Mouse (Mus musculus) hindbrain, embryonic 16.5 days (tissue): ENCODE measurements around the gene Clns1a. TPM values are rescaled to one million over a fixed set of nuclear protein-coding genes. Genes with fewer than 3 reads are reported as not detected.

Experiments
- ATAC-seq: fragments of 200-750 bp; cut with Nextera tagmentation; 2 replicates; pipeline ENCODE4 v1.8.0; 2017; ENCODE audit warnings: moderate TSS enrichment, moderate library complexity
- H3K27ac ChIP-seq: fragments of 300-500 bp; sonication (generic); 2 replicates; pipeline ENCODE4 v1.5.1; 2014; ENCODE audit warnings: low read depth, mild to moderate bottlenecking, control low read depth, low read length, moderate library complexity
- H3K27me3 ChIP-seq: fragments of 300-500 bp; sonication (generic); replicated peaks from 2 replicates; pipeline ENCODE4 v1.6.1; 2014; ENCODE audit warnings: low read length; ENCODE audit not compliant: control insufficient read depth, insufficient read depth
- H3K36me3 ChIP-seq: fragments of 300-500 bp; sonication (generic); 2 replicates; pipeline ENCODE4 v1.6.1; 2014; ENCODE audit warnings: mild to moderate bottlenecking, low read length, moderate library complexity, mixed read lengths; ENCODE audit not compliant: control insufficient read depth, insufficient read depth
- H3K4me1 ChIP-seq: fragments of 300-500 bp; sonication (generic); 2 replicates; pipeline ENCODE4 v1.6.1; 2014; ENCODE audit warnings: low read depth, low read length; ENCODE audit not compliant: control insufficient read depth, insufficient read depth
- H3K4me2 ChIP-seq: fragments of 300-500 bp; sonication (generic); 2 replicates; pipeline ENCODE4 v1.6.1; 2014; ENCODE audit warnings: mild to moderate bottlenecking, low read length, control low read depth, moderate library complexity
- H3K4me3 ChIP-seq: fragments of 300-500 bp; sonication (generic); 2 replicates; pipeline ENCODE4 v1.5.1; 2014; ENCODE audit warnings: mild to moderate bottlenecking, low read length, control low read depth, moderate library complexity
- H3K9ac ChIP-seq: fragments of 300-500 bp; sonication (generic); 2 replicates; pipeline ENCODE4 v1.6.1; 2014; ENCODE audit warnings: low read depth, mild to moderate bottlenecking, control low read depth, low read length, moderate library complexity
- H3K9me3 ChIP-seq: fragments of 300-500 bp; sonication (generic); 2 replicates; pipeline ENCODE4 v1.6.1; 2014; ENCODE audit warnings: mild to moderate bottlenecking, low read length, moderate library complexity; ENCODE audit not compliant: control insufficient read depth
- WGBS: fragments of 180-500 bp; shearing (Covaris S2); extraction: QIAGEN DNeasy Blood & Tissue Kit; methylation state at CpG from one replicate; pipeline ENCODE4 v1.1.7; 2014; 5-methylcytosine and 5-hydroxymethylcytosine counted together
- polyA plus RNA-seq: library from polyadenylated mRNA; unstranded; fragments of >200 nt; fragmentation: Nextera tagmentation; extraction: Ambion mirVana; gene quantifications from 2 replicates; pipeline ENCODE4 v1.2.1, GENCODE M21; 2015

Clns1a gene
- polyA plus RNA-seq, 1 experiment from 2014 or later, result 184 TPM

GRCm38 (mm10) chr7:97722278-97722918 lies 26.0 kb downstream of the Clns1a start:
- no peak overlapping the region for H3K27ac ChIP-seq
- H3K36me3 ChIP-seq, result peaks cover 8% of the 10 kb centered on the region
- no peak overlapping the region for H3K4me3 ChIP-seq
- no peaks in the 10 kb centered on the region for H3K9me3 ChIP-seq
- WGBS, result 93% methylated on average over 7 of the region's 7 CpGs
- H3K27me3 ChIP-seq, result no peaks in the 10 kb centered on the region
- no peaks in the 10 kb centered on the region for H3K4me1 ChIP-seq
- no peak for ATAC-seq
- no peak overlapping the region for H3K9ac ChIP-seq
- H3K4me2 ChIP-seq, result no peak overlapping the region

GRCm38 (mm10) chr7:97723646-97724538 lies 27.5 kb downstream of the Clns1a start:
- Histone ChIP-seq H3K27me3 (no peaks in the 10 kb centered on the region), H3K4me1 (peaks cover 3% of the 10 kb centered on the region; the same call in 1 of the 2 replicates), H3K9me3 (no peaks in the 10 kb centered on the region), H3K4me2 (no peak overlapping the region), H3K4me3 (no peak overlapping the region), H3K36me3 (peaks cover 3% of the 10 kb centered on the region), H3K9ac (no peak overlapping the region), H3K27ac (no peak overlapping the region)
- 87% methylated on average over 11 of the region's 11 CpGs for WGBS
- ATAC-seq, result no peak

DNA sequence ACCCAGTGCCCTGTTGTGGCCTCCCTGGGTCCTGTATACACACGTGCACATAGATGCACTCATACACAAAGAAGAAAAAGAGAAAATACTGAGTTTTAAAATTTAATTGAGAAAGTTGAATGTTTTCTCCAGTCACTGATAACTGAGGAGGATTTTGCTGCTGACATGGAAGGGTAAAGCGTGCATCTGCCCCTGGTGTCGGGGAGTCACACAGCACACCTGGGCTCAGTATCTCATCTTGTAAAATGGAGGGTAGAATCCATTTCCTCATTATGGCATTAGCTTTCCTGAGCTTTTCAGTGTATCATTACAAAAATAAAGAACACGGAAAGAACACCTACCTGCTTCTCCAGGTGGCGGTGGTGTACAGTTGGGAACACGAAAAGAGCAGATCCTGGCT lies 29.0 kb downstream of the Clns1a start:
- Histone ChIP-seq H3K27me3 (no peaks in the 10 kb centered on the region), H3K9me3 (no peaks in the 10 kb centered on the region), H3K4me2 (no peak overlapping the region), H3K4me1 (peaks cover 8% of the 10 kb centered on the region; the same call in 1 of the 2 replicates), H3K4me3 (no peak overlapping the region), H3K9ac (no peak overlapping the region), H3K27ac (no peak overlapping the region), H3K36me3 (no peaks in the 10 kb centered on the region)
- WGBS, result 95% methylated on average over 6 of the region's 6 CpGs
- ATAC-seq, result no peak

GRCm38 (mm10) chr7:97726080-97726479 lies 29.6 kb downstream of the Clns1a start:
- no peak overlapping the region for H3K9ac ChIP-seq
- no peak overlapping the region for H3K4me2 ChIP-seq
- 88% methylated on average over 7 of the region's 7 CpGs for WGBS
- ATAC-seq, result no peak
- H3K9me3 ChIP-seq, result no peaks in the 10 kb centered on the region
- H3K4me1 ChIP-seq, result peaks cover 8% of the 10 kb centered on the region; the same call in 1 of the 2 replicates
- H3K4me3 ChIP-seq, result no peak overlapping the region
- no peak overlapping the region for H3K27ac ChIP-seq
- H3K27me3 ChIP-seq, result no peaks in the 10 kb centered on the region
- H3K36me3 ChIP-seq, result no peaks in the 10 kb centered on the region

DNA sequence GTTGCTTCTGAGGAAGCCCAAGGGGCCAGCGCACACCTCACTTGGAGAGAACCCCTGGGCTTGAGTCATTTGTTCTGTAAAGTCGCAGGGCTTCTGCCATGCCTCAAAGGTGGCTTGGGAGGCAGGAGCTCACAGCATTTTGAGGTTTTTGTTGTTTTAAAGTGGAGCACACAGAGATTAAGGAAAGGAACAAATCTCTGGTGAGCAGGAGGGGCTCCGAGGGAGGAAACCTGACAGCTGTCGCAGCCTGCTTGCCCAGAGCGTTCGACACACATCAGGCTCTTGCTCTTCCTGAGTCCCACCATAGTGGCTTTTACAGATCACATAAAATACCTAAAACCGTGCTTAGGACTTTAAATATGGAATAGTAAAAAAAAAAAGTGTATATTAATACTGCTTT lies 30.3 kb downstream of the Clns1a start:
- no peak overlapping the region for H3K4me2 ChIP-seq
- no peaks in the 10 kb centered on the region for H3K27me3 ChIP-seq
- no peaks in the 10 kb centered on the region for H3K36me3 ChIP-seq
- H3K4me1 ChIP-seq, result peaks cover 8% of the 10 kb centered on the region; the same call in 1 of the 2 replicates
- no peaks in the 10 kb centered on the region for H3K9me3 ChIP-seq
- WGBS, result 73% methylated on average over 7 of the region's 7 CpGs
- H3K9ac ChIP-seq, result no peak overlapping the region
- no peak for ATAC-seq
- no peak overlapping the region for H3K4me3 ChIP-seq
- no peak overlapping the region for H3K27ac ChIP-seq

GRCm38 (mm10) chr7:97728666-97729614 lies 32.5 kb downstream of the Clns1a start:
- no peak for ATAC-seq
- Histone ChIP-seq H3K4me1 (peaks cover 8% of the 10 kb centered on the region; the same call in 1 of the 2 replicates), H3K9ac (no peak overlapping the region), H3K4me3 (no peak overlapping the region), H3K36me3 (no peaks in the 10 kb centered on the region), H3K27me3 (no peaks in the 10 kb centered on the region), H3K4me2 (no peak overlapping the region), H3K9me3 (no peaks in the 10 kb centered on the region), H3K27ac (no peak overlapping the region)
- 25% methylated on average over 14 of the region's 14 CpGs for WGBS

- ATAC-seq, result no peak
- H3K4me3 ChIP-seq, result no peak overlapping the region
- WGBS, result 37% methylated on average over 3 of the region's 3 CpGs
- H3K4me1 ChIP-seq, result peaks cover 8% of the 10 kb centered on the region; the same call in 1 of the 2 replicates
- H3K9ac ChIP-seq, result no peak overlapping the region
- H3K27ac ChIP-seq, result no peak overlapping the region
- no peak overlapping the region for H3K4me2 ChIP-seq
- no peaks in the 10 kb centered on the region for H3K27me3 ChIP-seq
- no peaks in the 10 kb centered on the region for H3K36me3 ChIP-seq
- no peaks in the 10 kb centered on the region for H3K9me3 ChIP-seq
Measured at GRCm38 (mm10) chr7:97730427-97730826, 34.0 kb downstream of the Clns1a start.

- ATAC-seq, result no peak
- Histone ChIP-seq H3K9me3 (no peaks in the 10 kb centered on the region), H3K4me2 (no peak overlapping the region), H3K36me3 (no peaks in the 10 kb centered on the region), H3K27me3 (no peaks in the 10 kb centered on the region), H3K4me3 (no peak overlapping the region), H3K27ac (no peak overlapping the region), H3K4me1 (peaks cover 20% of the 10 kb centered on the region), H3K9ac (no peak overlapping the region)
- 90% methylated on average over 5 of the region's 5 CpGs for WGBS
Measured at GRCm38 (mm10) chr7:97733606-97734005, 37.2 kb downstream of the Clns1a start.
